Mouse (Mus musculus) brain, embryonic 14.5 days (tissue): ENCODE results near the gene Sec24d.

ENCODE experiments used
- CTCF ChIP-seq: fragments of 200-500 bp; IDR thresholded peaks from 2 replicates; pipeline ENCODE4 v1.5.1; 2012; ENCODE audit warnings: inconsistent platforms, mild to moderate bottlenecking, moderate library complexity, borderline replicate concordance; ENCODE audit not compliant: insufficient read depth, insufficient read length; ENCODE audit errors: extremely low read depth
- POLR2A ChIP-seq: fragments of 200-500 bp; IDR thresholded peaks from 2 replicates; pipeline ENCODE4 v1.6.1; 2012; ENCODE audit warnings: mild to moderate bottlenecking, inconsistent platforms, borderline replicate concordance; ENCODE audit not compliant: poor library complexity, insufficient read depth, insufficient read length, severe bottlenecking; ENCODE audit errors: extremely low read depth

GRCm38 (mm10) chr3:123338666-123339195 is 71.5 kb downstream of the Sec24d start:
- TF ChIP-seq POLR2A (no peak), CTCF (no peak)
